Mouse (Mus musculus) CD4-positive, CD25-positive, alpha-beta regulatory T cell, adult 4 months (primary cell): ENCODE data around the gene Sh2d4b. TPM values are rescaled to one million over a fixed set of nuclear protein-coding genes. Genes with fewer than 3 reads are reported as not detected.

Source experiments
- ATAC-seq: one replicate; pipeline ENCODE4 v1.8.0; 2017
- polyA plus RNA-seq, 2 experiments: library from polyadenylated mRNA; unstranded; fragments of 100-300 nt; shearing (Covaris generic); gene quantifications; one replicate each; pipeline ENCODE4 v1.2.1; 2017

Gene Sh2d4b
- polyA plus RNA-seq, 2 experiments from 2014 or later, result 0.32 to 0.75 TPM

DNA sequence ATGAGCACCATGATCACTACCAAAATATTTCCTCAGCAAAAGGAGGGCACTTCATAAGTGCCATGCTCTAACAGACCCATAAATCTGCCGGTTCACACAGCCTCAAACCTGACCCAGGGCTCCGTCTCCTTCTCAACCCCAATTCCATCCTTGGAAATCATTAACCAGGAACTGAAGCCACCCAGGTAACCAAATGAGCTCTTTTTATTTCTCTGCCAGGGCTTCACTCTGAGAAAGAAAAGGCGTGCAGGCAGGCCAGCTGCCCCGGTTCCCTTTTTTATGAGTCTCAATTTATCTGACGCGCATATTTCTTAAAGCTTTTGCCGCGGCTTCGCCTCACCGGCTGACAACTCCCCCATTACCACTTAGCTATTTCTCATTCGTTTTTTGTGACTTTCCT, 63.0 kb downstream of the Sh2d4b start:
- no peak for ATAC-seq

GRCm38 (mm10) chr14:40818051-40818450, 75.0 kb downstream of the Sh2d4b start:
- no peak for ATAC-seq

DNA sequence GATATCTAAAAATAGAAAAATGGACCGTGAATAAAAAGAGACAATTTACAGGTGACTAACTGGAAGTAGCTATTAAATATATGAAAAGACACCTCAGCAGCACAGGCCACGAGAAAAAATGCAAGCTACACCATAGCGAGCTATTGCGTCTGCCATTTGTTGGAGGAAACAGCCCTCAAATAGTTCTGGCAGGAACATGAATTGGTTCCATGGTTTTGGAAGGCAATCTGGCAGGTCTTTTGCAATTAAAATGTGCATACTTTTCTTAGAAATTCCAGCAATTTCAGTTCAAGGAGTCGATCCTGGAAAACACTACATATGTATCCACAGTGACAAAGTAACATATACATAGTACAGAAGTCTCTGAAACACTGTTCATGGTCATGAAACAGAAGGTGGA, 76.4 kb downstream of the Sh2d4b start:
- no peak for ATAC-seq

- ATAC-seq, result no peak
Measured at GRCm38 (mm10) chr14:40791606-40792005, 101.5 kb downstream of the Sh2d4b start.

- no peak for ATAC-seq
Measured at GRCm38 (mm10) chr14:40789110-40789509, 104.0 kb downstream of the Sh2d4b start.

DNA sequence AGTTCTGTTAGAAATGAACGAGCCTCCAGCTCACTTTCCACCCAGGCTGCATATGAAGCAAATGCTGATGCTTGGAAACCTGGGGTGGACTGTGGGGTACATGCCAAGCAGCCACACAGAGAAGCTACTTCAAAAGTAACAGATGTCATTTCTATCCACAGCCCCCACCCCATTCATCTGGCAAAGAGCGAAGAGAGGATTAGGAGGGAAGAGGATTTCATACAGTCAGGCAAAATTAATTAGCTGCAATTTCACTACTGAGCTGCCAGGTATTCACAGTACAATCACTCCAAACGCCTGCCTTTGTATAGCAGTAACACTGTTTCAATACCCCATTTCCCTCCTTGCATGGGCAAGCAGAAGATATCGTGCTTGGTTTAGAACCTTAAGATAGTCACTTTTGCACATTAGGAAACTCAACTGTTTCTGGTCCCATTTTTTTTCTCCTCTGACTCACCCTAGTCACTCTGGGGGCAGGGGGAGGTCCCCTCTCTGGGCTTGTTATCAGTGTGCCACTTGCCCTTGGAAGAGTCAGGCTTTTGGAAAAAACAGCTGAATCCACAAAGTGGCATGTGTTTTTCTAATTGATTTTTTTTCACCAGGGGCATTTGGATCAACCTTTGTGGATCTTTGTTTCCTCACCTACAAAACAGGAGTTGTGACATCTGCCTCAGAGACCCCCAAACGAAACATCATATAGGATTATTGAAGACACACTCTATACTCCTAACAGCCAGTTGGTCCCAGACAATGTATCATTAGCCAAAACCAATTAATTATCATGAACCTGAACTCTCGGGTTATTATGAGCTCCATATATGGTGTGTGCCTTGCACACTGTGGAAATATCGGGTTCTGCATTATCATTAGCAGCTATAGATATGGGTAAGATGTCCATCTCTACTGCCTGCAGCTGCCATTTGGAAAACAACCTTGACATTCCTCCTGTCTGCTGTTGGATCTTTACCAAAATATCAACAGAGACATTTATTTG, 123.7 kb downstream of the Sh2d4b start:
- ATAC-seq, result no peak

Other genes with a start within 250 kb of the Sh2d4b start
- gene Tspan14, start 73.5 kb upstream of the Sh2d4b start, polyA plus RNA-seq, result 10 to 100 TPM; 62.4 to 88.4 TPM
- gene Fam213a, start 120.5 kb upstream of the Sh2d4b start, polyA plus RNA-seq, result 10 to 100 TPM; 12.4 to 13.4 TPM
- gene Dydc2, start 175.9 kb upstream of the Sh2d4b start, polyA plus RNA-seq, result not detected
- gene Dydc1, start 179.6 kb upstream of the Sh2d4b start, polyA plus RNA-seq, result not detected
- gene Mat1a, start 211.8 kb upstream of the Sh2d4b start, polyA plus RNA-seq, result not detected
- gene Sftpa1, start 238.5 kb upstream of the Sh2d4b start, polyA plus RNA-seq, result not detected